Mouse (Mus musculus) lung, postnatal 0 days (tissue): ENCODE measurements around the gene Naa50. TPM values are rescaled to one million over a fixed set of nuclear protein-coding genes. Genes with fewer than 3 reads are reported as not detected.

Source experiments
- ATAC-seq: fragments of 200-750 bp; cut with Nextera tagmentation; 2 replicates; pipeline ENCODE4 v1.8.0; 2017; ENCODE audit warnings: moderate library complexity
- DNase-seq: peaks from one replicate; pipeline ENCODE4 v3.0.0-alpha.2; 2016; ENCODE audit warnings: low spot score
- H3K27ac ChIP-seq: fragments of 300-500 bp; sonication (generic); 2 replicates; pipeline ENCODE4 v1.5.1; 2014; ENCODE audit warnings: antibody characterized with exemption, mild to moderate bottlenecking, low read length, mixed read lengths
- H3K27me3 ChIP-seq: fragments of 300-500 bp; sonication (generic); replicated peaks from 2 replicates; pipeline ENCODE4 v1.6.1; 2014; ENCODE audit warnings: low read length, mixed read lengths; ENCODE audit not compliant: insufficient read depth
- H3K36me3 ChIP-seq: fragments of 300-500 bp; sonication (generic); 2 replicates; pipeline ENCODE4 v1.6.1; 2014; ENCODE audit warnings: low read length, mixed read lengths; ENCODE audit not compliant: insufficient read depth
- H3K4me1 ChIP-seq: fragments of 300-500 bp; sonication (generic); 2 replicates; pipeline ENCODE4 v1.6.1; 2014; ENCODE audit warnings: antibody characterized with exemption, low read depth, low read length, mixed read lengths; ENCODE audit not compliant: insufficient read depth
- H3K4me2 ChIP-seq: fragments of 300-500 bp; sonication (generic); replicated peaks from 2 replicates; pipeline ENCODE4 v1.6.1; 2014; ENCODE audit warnings: low read depth, mild to moderate bottlenecking, low read length, moderate library complexity, mixed read lengths
- H3K4me3 ChIP-seq: fragments of 300-500 bp; sonication (generic); 2 replicates; pipeline ENCODE4 v1.5.1; 2014; ENCODE audit warnings: low read depth, low read length
- H3K9ac ChIP-seq: fragments of 300-500 bp; sonication (generic); replicated peaks from 2 replicates; pipeline ENCODE4 v1.6.1; 2014; ENCODE audit warnings: low read depth, mild to moderate bottlenecking
- H3K9me3 ChIP-seq: fragments of 300-500 bp; sonication (generic); 2 replicates; pipeline ENCODE4 v1.6.1; 2016; ENCODE audit warnings: low read length, mixed read lengths
- CTCF ChIP-seq: IDR thresholded peaks from 2 replicates; pipeline ENCODE4 v1.5.1; 2016; ENCODE audit warnings: antibody characterized with exemption, mild to moderate bottlenecking
- EP300 ChIP-seq: IDR thresholded peaks from 2 replicates; pipeline ENCODE4 v1.6.1; 2016; ENCODE audit warnings: antibody characterized with exemption, mild to moderate bottlenecking, control low read depth
- WGBS: fragments of 180-500 bp; shearing (Covaris S2); extraction: QIAGEN DNeasy Blood & Tissue Kit; methylation state at CpG from one replicate; pipeline ENCODE4 v1.1.7; 2014; 5-methylcytosine and 5-hydroxymethylcytosine counted together
- polyA plus RNA-seq: library from polyadenylated mRNA; unstranded; fragments of >200 nt; fragmentation: Nextera tagmentation; extraction: Ambion mirVana; gene quantifications from 2 replicates; pipeline ENCODE4 v1.2.1, GENCODE M21; 2015

Naa50 gene
- polyA plus RNA-seq, 1 experiment from 2014 or later: 30.0 TPM

- H3K9ac ChIP-seq: no peak overlapping the region
- ATAC-seq: no peak
- no peak overlapping the region for H3K4me2 ChIP-seq
- no peak overlapping the region for H3K27ac ChIP-seq
- WGBS: 88% methylated on average over 8 of the region's 8 CpGs
- H3K9me3 ChIP-seq: no peaks in the 10 kb centered on the region
- no peak for DNase-seq
- no peaks in the 10 kb centered on the region for H3K27me3 ChIP-seq
- H3K36me3 ChIP-seq: peaks cover 14% of the 10 kb centered on the region
- H3K4me3 ChIP-seq: no peak overlapping the region
- no peaks in the 10 kb centered on the region for H3K4me1 ChIP-seq
- TF ChIP-seq EP300 (no peak), CTCF (no peak)
Observed at GRCm38 (mm10) chr16:44205973-44206372, 66.3 kb downstream of the Naa50 start.

DNA sequence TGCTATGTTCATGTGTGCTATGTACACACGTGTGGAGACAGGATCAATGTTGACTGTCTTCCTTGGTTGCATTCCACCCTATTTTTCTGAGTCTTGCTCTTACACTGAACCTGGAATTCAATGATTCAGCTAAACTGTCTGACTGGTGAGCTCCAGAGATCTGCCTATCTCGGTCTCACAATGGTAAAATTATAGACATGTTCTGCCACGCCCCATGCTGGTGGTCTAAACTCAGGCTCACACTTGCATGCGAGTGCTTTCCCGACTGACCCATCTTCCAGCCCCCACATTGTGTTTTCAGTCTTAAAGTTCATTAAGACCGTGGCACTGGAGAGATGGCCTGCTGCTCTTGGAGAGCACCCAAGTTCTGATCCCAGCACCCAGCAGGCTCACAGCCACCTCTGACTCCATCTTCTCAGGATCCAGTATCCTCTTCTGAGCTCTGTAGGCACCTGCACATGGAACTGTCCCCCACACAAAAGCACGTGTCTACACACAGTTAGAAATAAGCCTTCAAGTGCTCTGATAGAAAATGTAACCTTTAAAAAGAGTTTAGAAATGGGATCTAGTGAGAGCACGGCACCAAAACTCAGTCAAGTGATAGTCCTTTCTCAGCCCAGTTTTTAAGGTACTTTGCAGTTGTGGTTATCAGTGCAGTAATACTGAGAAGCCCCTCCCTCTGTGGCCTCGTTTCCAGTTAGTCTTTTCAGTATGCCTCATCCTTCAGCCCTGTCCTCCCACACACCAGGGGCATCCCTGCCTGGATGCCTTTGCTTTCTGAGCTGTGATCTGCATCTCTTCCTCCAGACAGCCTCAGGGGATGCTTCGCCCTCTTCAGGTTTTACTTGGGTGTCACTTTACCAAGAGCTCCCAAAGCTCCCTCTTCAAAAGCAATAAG, 70.8 kb downstream of the Naa50 start:
- no peak overlapping the region for H3K27ac ChIP-seq
- DNase-seq (no peak), ATAC-seq (no peak)
- TF ChIP-seq CTCF (no peak), EP300 (no peak)
- no peak overlapping the region for H3K9ac ChIP-seq
- peaks cover 31% of the 10 kb centered on the region; the same call in 1 of the 2 replicates for H3K36me3 ChIP-seq
- H3K9me3 ChIP-seq: no peaks in the 10 kb centered on the region
- no peak overlapping the region for H3K4me3 ChIP-seq
- WGBS: 84% methylated on average over 10 of the region's 10 CpGs
- no peak overlapping the region for H3K4me2 ChIP-seq
- H3K4me1 ChIP-seq: no peaks in the 10 kb centered on the region
- H3K27me3 ChIP-seq: no peaks in the 10 kb centered on the region

DNA sequence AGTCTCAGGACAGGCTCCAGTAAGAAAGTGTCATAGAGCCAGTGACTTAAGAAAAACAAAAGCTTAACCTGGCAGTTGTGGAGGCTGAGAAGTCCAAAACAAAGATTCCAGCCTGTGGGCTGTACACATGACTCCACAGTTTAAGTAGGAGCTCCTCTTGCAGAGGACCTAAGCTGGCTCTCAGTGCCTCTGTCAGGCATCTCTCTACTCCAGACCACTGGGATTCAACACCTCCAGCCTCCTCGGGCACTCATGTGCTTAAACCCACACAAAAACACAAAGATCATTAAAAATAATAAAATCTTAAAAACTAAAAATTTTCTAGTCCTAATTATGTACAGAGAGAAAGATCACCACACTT, 71.4 kb downstream of the Naa50 start:
- Histone ChIP-seq H3K27me3 (no peaks in the 10 kb centered on the region), H3K9ac (no peak overlapping the region), H3K9me3 (no peaks in the 10 kb centered on the region), H3K4me1 (no peaks in the 10 kb centered on the region), H3K4me2 (no peak overlapping the region), H3K27ac (no peak overlapping the region), H3K4me3 (no peak overlapping the region), H3K36me3 (peaks cover 34% of the 10 kb centered on the region; the same call in 1 of the 2 replicates)
- TF ChIP-seq CTCF (no peak), EP300 (no peak)
- DNase-seq (no peak), ATAC-seq (no peak)
- 78% methylated on average over 1 of the region's 1 CpGs for WGBS

DNA sequence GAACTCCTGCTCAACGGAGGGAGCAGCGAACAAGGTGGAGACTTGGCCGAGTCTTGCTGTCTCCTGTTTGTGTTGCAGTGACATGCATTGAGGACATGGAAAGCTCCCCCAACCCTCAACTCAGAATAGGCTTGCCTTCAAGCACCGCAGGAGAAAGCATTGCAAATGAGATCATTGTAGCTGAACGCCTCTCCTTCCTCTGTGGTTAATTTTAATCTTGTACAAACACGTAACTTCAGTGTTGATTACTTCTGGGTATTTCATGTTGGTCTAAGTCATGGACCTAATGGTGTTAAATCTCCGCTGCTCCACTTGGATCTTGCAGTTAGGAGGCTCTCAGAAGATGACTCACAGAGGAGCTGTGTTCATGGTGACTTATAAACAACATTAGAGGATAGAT, 73.1 kb downstream of the Naa50 start:
- no peak overlapping the region for H3K9ac ChIP-seq
- H3K4me2 ChIP-seq: no peak overlapping the region
- H3K27ac ChIP-seq: no peak overlapping the region
- H3K9me3 ChIP-seq: no peaks in the 10 kb centered on the region
- DNase-seq: no peak
- no peak for ATAC-seq
- no peak overlapping the region for H3K4me3 ChIP-seq
- H3K36me3 ChIP-seq: peaks cover 45% of the 10 kb centered on the region; the same call in 1 of the 2 replicates
- H3K4me1 ChIP-seq: no peaks in the 10 kb centered on the region
- no peaks in the 10 kb centered on the region for H3K27me3 ChIP-seq
- TF ChIP-seq CTCF (no peak), EP300 (no peak)
- 87% methylated on average over 7 of the region's 7 CpGs for WGBS

Other genes starting within 250 kb of the Naa50 start
- gene Qtrt2, start 213.0 kb upstream of the Naa50 start, polyA plus RNA-seq: 9.3 and 10.1 TPM in 2 replicates
- gene Zdhhc23, start 160.0 kb upstream of the Naa50 start, polyA plus RNA-seq: 1.1 and 1.5 TPM in 2 replicates
- gene Gramd1c, start 76.5 kb upstream of the Naa50 start, polyA plus RNA-seq: 4.1 TPM in 2 replicates
- gene Atp6v1a, start 125 bp upstream of the Naa50 start, polyA plus RNA-seq: 77.7 and 87.3 TPM in 2 replicates
- 2.4 and 2.5 TPM in 2 replicates for gene Usf3, start 33.4 kb downstream of the Naa50 start, polyA plus RNA-seq
- gene Sidt1, start 193.4 kb downstream of the Naa50 start, polyA plus RNA-seq: 0.53 and 0.98 TPM in 2 replicates
- gene Spice1, start 207.3 kb downstream of the Naa50 start, polyA plus RNA-seq: 15.4 and 17.5 TPM in 2 replicates